Mouse (Mus musculus) stomach, postnatal 0 days (tissue): ENCODE results near the gene Hist1h2ba.

Experiments used
- CTCF ChIP-seq: IDR thresholded peaks from 2 replicates; pipeline ENCODE4 v1.5.1; 2016; ENCODE audit warnings: antibody characterized with exemption, low read depth, mild to moderate bottlenecking, moderate library complexity
- EP300 ChIP-seq: optimal IDR thresholded peaks from 2 replicates; pipeline ENCODE3; 2016; ENCODE audit warnings: antibody characterized with exemption

- TF ChIP-seq CTCF (no peak), EP300 (no peak)
These were observed 12.3 kb upstream of the Hist1h2ba start for GRCm38 (mm10) chr13:23946254-23946653.
